Mouse (Mus musculus) hindbrain, embryonic 15.5 days (tissue): ENCODE results near the gene Spib. TPM values are rescaled to one million over a fixed set of nuclear protein-coding genes. Genes with fewer than 3 reads are reported as not detected.

Experiments
- ATAC-seq: fragments of 200-750 bp; cut with Nextera tagmentation; 2 replicates; pipeline ENCODE4 v1.8.0; 2017; ENCODE audit warnings: low read depth, moderate number of reproducible peaks, moderate TSS enrichment; ENCODE audit not compliant: low FRiP score
- H3K27ac ChIP-seq: fragments of 300-500 bp; sonication (generic); replicated peaks from 2 replicates; pipeline ENCODE4 v1.5.1; 2015; ENCODE audit warnings: mild to moderate bottlenecking, inconsistent platforms
- H3K27me3 ChIP-seq: fragments of 300-500 bp; sonication (generic); 2 replicates; pipeline ENCODE4 v1.6.1; 2015; ENCODE audit warnings: control low read depth, inconsistent platforms
- H3K36me3 ChIP-seq: fragments of 300-500 bp; sonication (generic); 2 replicates; pipeline ENCODE4 v1.6.1; 2015; ENCODE audit warnings: control low read depth, inconsistent platforms
- H3K4me1 ChIP-seq: fragments of 300-500 bp; sonication (generic); replicated peaks from 2 replicates; pipeline ENCODE4 v1.6.1; 2015; ENCODE audit warnings: control low read depth, inconsistent platforms
- H3K4me2 ChIP-seq: fragments of 300-500 bp; sonication (generic); 2 replicates; pipeline ENCODE4 v1.6.1; 2015; ENCODE audit warnings: moderate library complexity, mild to moderate bottlenecking, inconsistent platforms
- H3K4me3 ChIP-seq: fragments of 300-500 bp; sonication (generic); 2 replicates; pipeline ENCODE4 v1.5.1; 2015; ENCODE audit warnings: mild to moderate bottlenecking, inconsistent platforms
- H3K9ac ChIP-seq: fragments of 300-500 bp; sonication (generic); 2 replicates; pipeline ENCODE4 v1.6.1; 2015; ENCODE audit warnings: inconsistent platforms
- H3K9me3 ChIP-seq: fragments of 300-500 bp; sonication (generic); 2 replicates; pipeline ENCODE4 v1.6.1; 2016; ENCODE audit warnings: control low read depth, inconsistent platforms
- WGBS: fragments of 180-500 bp; shearing (Covaris S2); methylation state at CpG from one replicate; pipeline ENCODE4 v1.1.7; 2015; 5-methylcytosine and 5-hydroxymethylcytosine counted together
- polyA plus RNA-seq: library from polyadenylated mRNA; unstranded; fragments of >200 nt; fragmentation: Nextera tagmentation; extraction: Ambion mirVana; gene quantifications from 2 replicates; pipeline ENCODE4 v1.2.1, GENCODE M21; 2015

Gene Spib
- polyA plus RNA-seq, 1 experiment from 2014 or later = not detected

DNA sequence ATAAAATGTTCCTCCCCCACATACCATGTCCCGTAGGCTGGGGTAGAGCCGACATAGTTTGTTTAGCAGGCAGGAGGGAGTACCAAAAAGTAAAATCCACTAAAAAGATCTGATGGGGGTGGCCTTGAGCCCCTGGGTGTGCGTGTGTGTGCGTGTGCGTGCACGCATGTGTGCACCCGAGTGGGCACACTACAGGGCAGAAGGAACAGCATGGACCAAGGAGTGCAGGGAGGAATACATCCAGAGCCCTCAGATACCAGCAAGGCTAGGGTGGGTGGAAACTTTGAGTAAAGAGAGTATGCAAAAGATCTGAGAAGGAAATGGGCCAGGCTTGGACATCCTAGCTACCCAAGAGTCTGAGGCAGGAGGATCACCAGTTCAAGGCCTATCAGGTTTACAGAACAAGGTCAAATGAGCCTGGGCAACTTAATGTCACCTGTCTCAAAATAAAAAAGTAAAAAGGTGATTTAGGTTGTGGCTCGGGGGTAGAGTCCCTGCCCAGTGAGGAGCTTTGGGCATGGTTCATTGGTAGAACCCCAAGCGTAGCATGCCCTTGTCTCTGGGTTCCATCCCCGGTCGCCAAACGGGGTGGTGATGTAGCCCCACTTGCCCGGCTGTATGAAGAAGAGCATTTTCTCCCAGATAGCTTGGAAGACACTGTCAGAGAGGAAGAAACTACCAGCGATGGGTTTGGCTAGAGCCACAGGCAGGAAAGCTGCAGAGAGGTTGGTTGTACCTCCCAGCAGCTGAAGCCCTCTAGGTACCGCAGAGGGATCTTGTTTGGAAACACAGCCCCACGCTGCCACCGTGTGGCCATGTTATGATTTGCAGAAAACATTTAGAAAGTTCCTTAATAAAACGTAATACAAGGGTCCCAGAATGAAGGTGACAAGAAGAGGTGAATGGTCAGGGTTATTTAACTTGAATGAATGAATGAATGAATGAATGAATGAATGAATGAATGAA, 28.8 kb upstream of the Spib start:
- WGBS = 54% methylated on average over 18 of the region's 18 CpGs
- Histone ChIP-seq H3K4me3 (no peak overlapping the region), H3K27ac (no peak overlapping the region), H3K4me2 (no peak overlapping the region), H3K36me3 (no peaks in the 10 kb centered on the region), H3K27me3 (no peaks in the 10 kb centered on the region), H3K9me3 (no peaks in the 10 kb centered on the region), H3K9ac (no peak overlapping the region), H3K4me1 (no peaks in the 10 kb centered on the region)
- ATAC-seq = peak; percentile 49; the same call in 1 of the 2 replicates

DNA sequence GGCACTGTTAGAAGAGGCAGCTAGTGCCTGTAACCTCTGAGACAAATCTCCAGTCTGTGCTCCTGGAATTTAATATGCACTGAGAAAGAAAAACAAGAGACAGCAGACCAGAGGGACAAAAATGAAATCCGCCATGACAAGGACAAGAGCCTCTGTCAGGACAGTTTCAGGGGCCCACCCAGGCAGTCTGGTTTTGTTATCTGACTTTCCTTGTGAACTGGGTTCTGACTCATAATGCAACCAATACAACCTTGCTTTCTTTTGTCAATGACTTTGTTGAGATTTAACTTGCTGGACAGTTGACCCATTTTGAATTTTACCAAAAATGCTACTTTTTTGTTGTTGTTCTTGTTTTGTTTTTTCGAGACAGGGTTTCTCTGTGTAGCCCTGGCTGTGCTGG, 25.8 kb upstream of the Spib start:
- no peak overlapping the region for H3K9ac ChIP-seq
- no peaks in the 10 kb centered on the region for H3K9me3 ChIP-seq
- H3K4me3 ChIP-seq = no peak overlapping the region
- 79% methylated on average over 2 of the region's 2 CpGs for WGBS
- H3K27me3 ChIP-seq = no peaks in the 10 kb centered on the region
- no peak for ATAC-seq
- H3K4me2 ChIP-seq = no peak overlapping the region
- H3K27ac ChIP-seq = no peak overlapping the region
- no peaks in the 10 kb centered on the region for H3K36me3 ChIP-seq
- H3K4me1 ChIP-seq = peaks cover 12% of the 10 kb centered on the region

DNA sequence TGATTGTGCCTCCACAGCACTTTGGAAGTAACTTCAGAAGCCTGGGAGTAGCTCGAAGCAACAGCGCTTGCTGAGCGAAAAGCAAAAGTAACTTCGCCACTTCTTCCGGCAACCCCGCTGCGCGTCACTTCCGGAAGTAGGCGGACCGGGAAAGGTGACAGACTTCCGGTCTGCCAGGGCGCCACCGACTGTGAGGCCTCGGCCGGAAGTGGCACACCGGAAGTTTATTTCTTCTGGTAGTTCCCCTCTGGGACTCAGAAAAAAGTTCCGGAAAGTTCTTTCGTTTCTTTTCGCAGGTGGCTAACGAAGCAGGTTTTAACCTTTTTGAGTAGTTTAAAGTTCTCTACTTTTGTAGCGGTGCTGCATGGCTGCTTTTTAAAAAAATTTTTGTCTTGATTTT, 22.0 kb upstream of the Spib start, which contains the start of gene Nr1h2:
Nr1h2 (minus strand) TSS at position 126 of the 400 bp plus-strand sequence.
- H3K27me3 ChIP-seq = no peaks in the 10 kb centered on the region
- peak within 1 kb of the TSS; percentile 97 for H3K4me3 ChIP-seq
- H3K36me3 ChIP-seq = peaks cover 13% of the 10 kb centered on the region
- H3K4me2 ChIP-seq = peak within 1 kb of the TSS; percentile 83
- under 1% methylated on average over 22 of the region's 22 CpGs for WGBS
- peak within 1 kb of the TSS; percentile 48 for H3K9ac ChIP-seq
- peaks cover 15% of the 10 kb centered on the region for H3K4me1 ChIP-seq
- H3K27ac ChIP-seq = peak within 1 kb of the TSS; percentile 88
- peak; percentile 74 for ATAC-seq
- H3K9me3 ChIP-seq = no peaks in the 10 kb centered on the region

DNA sequence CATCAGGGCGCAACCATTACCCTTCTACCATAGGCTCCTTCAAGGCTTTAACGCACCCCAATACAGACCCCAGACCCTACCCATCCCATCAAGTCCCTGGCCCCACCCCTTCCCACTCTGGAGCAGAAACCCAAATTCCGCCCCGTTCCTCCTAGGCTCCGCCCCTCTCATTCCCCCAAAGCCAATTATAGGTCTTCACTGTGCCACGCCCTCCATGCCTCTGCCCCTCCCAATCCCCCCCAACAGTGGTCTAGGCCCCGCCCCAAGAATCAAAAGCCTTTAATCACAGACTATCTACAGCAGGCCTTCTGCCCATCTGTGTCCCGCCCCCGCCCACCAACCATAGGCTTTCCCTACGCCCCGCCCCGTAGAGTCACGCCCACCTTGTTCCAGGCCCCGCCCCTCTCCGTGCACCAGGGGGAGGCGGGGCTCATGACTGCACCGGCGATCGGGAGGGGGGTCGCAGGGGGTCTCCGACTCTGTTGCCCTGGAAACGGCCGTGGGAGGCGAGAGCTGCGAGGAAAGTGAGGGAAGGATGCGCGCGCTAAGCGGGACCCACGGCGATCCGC, 21.4 kb upstream of the Spib start:
- Histone ChIP-seq H3K4me1 (peaks cover 18% of the 10 kb centered on the region), H3K36me3 (peaks cover 13% of the 10 kb centered on the region), H3K27ac (peak overlapping the region; percentile 88), H3K4me2 (peak overlapping the region; percentile 83), H3K27me3 (no peaks in the 10 kb centered on the region), H3K9me3 (no peaks in the 10 kb centered on the region), H3K4me3 (peak overlapping the region; percentile 97), H3K9ac (peak overlapping the region; percentile 48)
- under 1% methylated on average over 32 of the region's 32 CpGs for WGBS
- ATAC-seq = peak; percentile 70

DNA sequence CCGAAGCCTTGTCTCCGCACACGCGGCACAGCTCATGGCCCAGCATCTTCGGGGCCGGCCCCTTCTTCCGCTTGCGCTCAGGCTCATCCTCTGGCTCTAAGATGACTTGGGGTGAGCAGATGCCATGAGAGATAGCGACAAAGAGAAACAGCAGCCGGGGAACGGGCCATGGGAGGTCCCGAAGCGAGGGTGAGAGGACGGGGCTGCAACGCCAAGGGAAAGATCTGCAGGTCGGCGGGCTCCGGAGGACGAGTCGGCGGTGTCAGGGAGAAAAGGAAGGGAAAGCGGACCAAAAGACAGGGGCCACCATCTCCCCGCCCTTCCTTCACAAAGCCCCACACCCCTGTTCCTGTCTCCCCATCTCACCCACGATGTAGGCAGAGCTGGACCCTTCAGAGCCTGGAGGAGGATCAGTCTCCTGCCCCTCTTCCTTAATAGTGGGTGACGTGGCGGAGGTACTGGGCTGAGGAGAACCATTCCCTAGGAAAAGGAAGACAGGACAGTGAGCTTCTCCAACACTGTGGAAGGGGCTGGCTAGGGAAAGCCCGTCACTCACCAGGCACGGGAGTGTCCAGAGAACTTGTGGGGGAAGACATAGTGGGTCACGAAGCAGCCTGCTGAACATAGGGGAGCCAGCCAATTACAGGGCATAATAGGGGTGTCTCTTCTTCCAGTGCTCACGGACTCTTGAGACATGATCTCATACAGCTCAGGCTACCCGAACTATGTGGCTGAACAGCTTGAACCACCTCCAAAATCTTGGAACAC, 20.5 kb upstream of the Spib start:
- no peak for ATAC-seq
- Histone ChIP-seq H3K4me1 (peaks cover 27% of the 10 kb centered on the region), H3K9ac (no peak overlapping the region), H3K27ac (0 out of 2 replicates have a peak overlapping the region, but pooled peaks have one; percentile 88), H3K27me3 (no peaks in the 10 kb centered on the region), H3K9me3 (no peaks in the 10 kb centered on the region), H3K36me3 (peaks cover 13% of the 10 kb centered on the region), H3K4me2 (peak overlapping the region; percentile 83), H3K4me3 (peak overlapping the region; percentile 97)
- WGBS = 88% methylated on average over 31 of the region's 31 CpGs

DNA sequence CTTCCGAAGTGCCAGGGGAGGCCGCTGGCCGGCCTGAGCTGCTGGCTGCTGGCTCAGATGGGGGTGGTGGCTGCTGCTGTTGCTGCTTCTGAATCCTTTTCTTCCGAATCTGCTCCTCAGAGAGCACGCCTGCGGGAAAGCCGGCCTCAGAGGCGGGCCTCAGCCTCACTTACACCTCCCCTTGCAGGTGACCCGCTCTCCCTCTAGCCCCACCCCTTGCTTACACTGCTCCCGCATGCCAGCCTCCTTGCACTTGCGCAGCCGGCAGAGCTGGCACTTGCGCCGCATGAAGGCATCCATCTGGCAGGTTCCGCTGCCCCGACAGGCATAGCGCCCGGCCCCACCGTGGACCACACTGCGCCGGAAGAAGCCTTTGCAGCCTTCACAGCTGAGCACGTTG, 19.9 kb upstream of the Spib start:
- WGBS = 82% methylated on average over 21 of the region's 22 CpGs
- Histone ChIP-seq H3K4me1 (peaks cover 28% of the 10 kb centered on the region), H3K36me3 (peaks cover 13% of the 10 kb centered on the region), H3K9ac (no peak overlapping the region), H3K4me2 (no peak overlapping the region), H3K27ac (no peak overlapping the region), H3K9me3 (no peaks in the 10 kb centered on the region), H3K27me3 (no peaks in the 10 kb centered on the region), H3K4me3 (no peak overlapping the region)
- ATAC-seq = no peak

DNA sequence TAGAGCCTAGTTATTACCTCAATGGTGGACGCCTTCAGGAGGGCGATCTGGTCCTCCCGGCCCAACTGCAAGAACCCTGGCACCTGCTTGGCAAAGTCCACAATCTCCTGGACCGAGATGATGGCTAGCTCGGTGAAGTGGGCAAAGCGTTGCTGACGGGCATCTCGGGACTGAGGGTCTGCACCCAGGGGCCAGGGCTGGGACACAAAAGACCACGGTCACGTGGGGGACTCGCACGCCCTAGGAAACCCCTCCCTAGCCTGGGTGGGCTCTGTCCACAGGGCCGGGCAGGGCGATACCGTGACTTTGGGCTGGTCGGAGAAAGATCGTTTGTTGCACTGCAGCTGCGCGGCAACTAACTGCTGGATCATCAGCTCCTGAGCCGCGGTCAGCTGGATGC, 19.4 kb upstream of the Spib start:
- no peak overlapping the region for H3K9ac ChIP-seq
- H3K4me3 ChIP-seq = no peak overlapping the region
- H3K4me1 ChIP-seq = peaks cover 28% of the 10 kb centered on the region
- H3K36me3 ChIP-seq = peaks cover 13% of the 10 kb centered on the region
- WGBS = 97% methylated on average over 21 of the region's 21 CpGs
- no peak for ATAC-seq
- H3K27me3 ChIP-seq = no peaks in the 10 kb centered on the region
- no peak overlapping the region for H3K4me2 ChIP-seq
- H3K27ac ChIP-seq = no peak overlapping the region
- no peaks in the 10 kb centered on the region for H3K9me3 ChIP-seq

DNA sequence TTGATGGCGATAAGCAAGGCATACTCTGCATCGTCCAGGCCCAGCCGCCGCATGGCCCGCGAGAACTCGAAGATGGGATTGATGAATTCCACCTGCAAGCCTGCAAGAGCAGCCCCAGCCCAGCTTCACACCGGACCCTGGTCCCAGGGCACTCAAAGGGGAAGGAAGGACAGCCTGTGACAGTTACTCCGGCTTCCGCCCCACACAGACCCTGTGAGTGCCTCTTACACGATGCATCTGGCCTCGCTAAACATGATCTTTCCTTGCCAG, 18.5 kb upstream of the Spib start:
- H3K27me3 ChIP-seq = no peaks in the 10 kb centered on the region
- H3K9me3 ChIP-seq = no peaks in the 10 kb centered on the region
- H3K9ac ChIP-seq = no peak overlapping the region
- peaks cover 13% of the 10 kb centered on the region for H3K36me3 ChIP-seq
- peaks cover 28% of the 10 kb centered on the region for H3K4me1 ChIP-seq
- H3K4me2 ChIP-seq = no peak overlapping the region
- ATAC-seq = no peak
- H3K4me3 ChIP-seq = no peak overlapping the region
- no peak overlapping the region for H3K27ac ChIP-seq
- WGBS = 97% methylated on average over 12 of the region's 12 CpGs

DNA sequence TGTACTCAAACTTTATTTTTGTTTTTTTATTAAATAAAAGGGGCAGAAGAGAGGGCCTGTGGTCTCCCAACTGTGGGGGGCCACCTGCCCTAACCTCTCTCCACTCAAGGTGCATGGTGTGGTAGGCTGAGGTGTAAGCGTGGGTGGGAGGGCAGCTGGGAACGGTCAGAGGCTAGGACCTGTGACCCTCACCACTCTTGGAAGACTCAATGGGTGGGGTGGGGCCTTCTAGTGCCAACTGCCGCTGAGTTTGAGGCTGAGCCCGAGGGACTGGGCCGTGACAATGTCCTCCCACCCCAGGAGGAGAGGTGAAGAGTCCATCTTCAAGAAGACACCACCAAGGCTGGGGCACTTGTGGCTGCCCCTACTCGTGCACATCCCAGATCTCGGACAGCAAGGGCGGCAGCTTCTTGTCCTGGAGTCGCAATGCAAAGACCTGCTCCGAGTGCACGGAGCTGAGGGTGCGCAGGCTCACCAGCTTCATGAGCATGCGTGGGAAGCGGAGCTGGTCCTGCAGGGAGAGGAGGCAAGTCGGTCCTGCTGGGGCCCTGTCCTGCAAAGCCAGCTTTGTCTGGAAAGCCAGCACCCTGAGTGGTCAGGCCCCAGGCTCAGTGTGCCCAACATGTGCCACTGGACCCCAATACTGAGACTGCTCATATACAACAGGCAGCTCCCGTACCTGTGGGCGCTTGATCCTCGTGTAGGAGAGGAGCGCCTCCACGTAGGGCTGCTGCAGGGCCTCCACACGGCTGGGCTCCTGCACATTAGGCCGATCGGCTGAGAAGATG, 17.9 kb upstream of the Spib start:
- Histone ChIP-seq H3K27ac (no peak overlapping the region), H3K27me3 (no peaks in the 10 kb centered on the region), H3K9ac (no peak overlapping the region), H3K4me1 (peaks cover 28% of the 10 kb centered on the region), H3K9me3 (no peaks in the 10 kb centered on the region), H3K4me2 (no peak overlapping the region), H3K36me3 (peaks cover 13% of the 10 kb centered on the region), H3K4me3 (no peak overlapping the region)
- WGBS = 94% methylated on average over 23 of the region's 23 CpGs
- ATAC-seq = no peak

DNA sequence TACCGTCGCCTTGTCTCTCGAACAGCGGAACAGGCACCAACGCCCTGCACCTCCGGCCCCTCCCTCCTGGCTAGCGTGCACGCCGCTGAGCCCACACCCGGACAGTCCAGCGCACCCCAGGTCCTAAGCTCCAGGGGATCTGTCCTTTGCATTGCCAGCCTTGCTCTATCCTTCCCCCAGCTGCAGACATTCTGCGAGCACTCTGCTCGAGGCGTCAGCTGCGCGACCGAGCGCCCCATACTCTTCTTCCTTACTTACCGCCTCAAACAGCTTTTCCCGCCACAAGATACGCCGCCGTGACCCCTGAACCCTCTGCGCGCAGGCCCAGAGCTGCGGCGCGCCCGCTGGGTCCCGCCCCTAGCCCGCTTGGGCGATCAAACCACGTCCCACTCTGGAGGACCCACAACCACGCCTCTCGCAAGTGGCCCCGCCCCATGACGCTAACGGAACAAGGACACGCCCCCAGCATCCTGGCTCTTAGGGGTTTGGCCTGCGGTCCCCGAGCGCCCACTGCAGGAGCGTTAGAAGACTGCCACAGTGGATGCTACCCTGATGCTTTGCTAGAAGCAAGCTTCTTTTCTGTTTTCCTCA, 16.7 kb upstream of the Spib start, which contains the start of gene Pold1:
Pold1 (minus strand) TSS at position 353 of the 591 bp plus-strand sequence.
- Histone ChIP-seq H3K4me2 (peak within 1 kb of the TSS; percentile 99), H3K4me3 (peak within 1 kb of the TSS; percentile 62), H3K9ac (peak within 1 kb of the TSS; percentile 56), H3K9me3 (no peaks in the 10 kb centered on the region), H3K27me3 (no peaks in the 10 kb centered on the region), H3K4me1 (peaks cover 24% of the 10 kb centered on the region), H3K36me3 (peaks cover 13% of the 10 kb centered on the region), H3K27ac (peak within 1 kb of the TSS; percentile 67)
- under 1% methylated on average over 43 of the region's 43 CpGs for WGBS
- peak; percentile 92 for ATAC-seq

DNA sequence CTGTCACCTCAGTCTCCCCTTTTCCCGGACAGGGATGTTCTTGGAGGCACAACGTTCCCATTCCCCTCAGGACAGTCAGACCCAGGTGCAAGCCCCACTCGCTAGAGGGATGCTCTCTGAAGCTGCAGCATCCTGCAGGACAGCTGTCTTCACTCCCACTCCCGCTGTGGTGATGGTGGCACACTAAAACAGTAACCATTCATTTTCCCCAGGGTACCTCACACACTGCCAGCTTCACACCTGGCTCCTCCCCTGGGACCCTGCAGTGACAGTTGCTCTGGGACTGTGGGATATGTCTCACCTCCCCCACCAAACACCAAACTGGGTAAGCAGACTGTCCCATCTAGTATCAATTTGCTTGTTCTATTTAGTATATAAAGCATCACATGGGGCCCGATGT, 15.9 kb upstream of the Spib start:
- Histone ChIP-seq H3K4me3 (peak overlapping the region; percentile 62), H3K9me3 (no peaks in the 10 kb centered on the region), H3K4me1 (peaks cover 18% of the 10 kb centered on the region), H3K4me2 (peak overlapping the region; percentile 99), H3K9ac (peak overlapping the region; percentile 56), H3K27me3 (no peaks in the 10 kb centered on the region), H3K27ac (no peak overlapping the region), H3K36me3 (peaks cover 13% of the 10 kb centered on the region)
- 22% methylated on average over 5 of the region's 5 CpGs for WGBS
- no peak for ATAC-seq
